Mouse (Mus musculus) forebrain, embryonic 12.5 days (tissue): ENCODE results near the gene Naa80. TPM values are rescaled to one million over a fixed set of nuclear protein-coding genes. Genes with fewer than 3 reads are reported as not detected.
"Not testable (repeated sequence)": the region's sequence is repeated elsewhere in the genome, so short reads cannot be mapped to it uniquely, and the experiment has no call there.

Experiments
- ATAC-seq: fragments of 200-750 bp; cut with Nextera tagmentation; 2 replicates; pipeline ENCODE4 v1.8.0; 2017; ENCODE audit warnings: moderate TSS enrichment; ENCODE audit not compliant: low FRiP score
- H3K27ac ChIP-seq: fragments of 300-500 bp; sonication (generic); 2 replicates; pipeline ENCODE4 v1.5.1; 2016; ENCODE audit warnings: mild to moderate bottlenecking
- H3K27me3 ChIP-seq: fragments of 300-500 bp; sonication (generic); 2 replicates; pipeline ENCODE4 v1.6.1; 2016; ENCODE audit warnings: mild to moderate bottlenecking
- H3K36me3 ChIP-seq: fragments of 300-500 bp; sonication (generic); replicated peaks from 2 replicates; pipeline ENCODE4 v1.6.1; 2016; ENCODE audit warnings: mild to moderate bottlenecking
- H3K4me1 ChIP-seq: fragments of 300-500 bp; sonication (generic); 2 replicates; pipeline ENCODE4 v1.6.1; 2016
- H3K4me2 ChIP-seq: fragments of 300-500 bp; sonication (generic); 2 replicates; pipeline ENCODE4 v1.6.1; 2016; ENCODE audit warnings: mild to moderate bottlenecking, moderate library complexity
- H3K4me3 ChIP-seq: fragments of 300-500 bp; sonication (generic); replicated peaks from 2 replicates; pipeline ENCODE4 v1.5.1; 2016; ENCODE audit warnings: mild to moderate bottlenecking
- H3K9ac ChIP-seq: fragments of 300-500 bp; sonication (generic); 2 replicates; pipeline ENCODE4 v1.6.1; 2016; ENCODE audit warnings: mild to moderate bottlenecking
- H3K9me3 ChIP-seq: fragments of 300-500 bp; sonication (generic); 2 replicates; pipeline ENCODE4 v1.6.1; 2016
- WGBS: fragments of 180-500 bp; shearing (Covaris S2); methylation state at CpG from one replicate; pipeline ENCODE4 v1.1.7; 2016; 5-methylcytosine and 5-hydroxymethylcytosine counted together
- polyA plus RNA-seq: library from polyadenylated mRNA; unstranded; fragments of >200 nt; fragmentation: Nextera tagmentation; extraction: Ambion mirVana; gene quantifications from 2 replicates; pipeline ENCODE4 v1.2.1, GENCODE M21; 2016

Naa80 gene
- polyA plus RNA-seq, 1 experiment from 2014 or later = 14.2 TPM

- Histone ChIP-seq H3K9me3 (no peaks in the 10 kb centered on the region), H3K4me1 (peaks cover 60% of the 10 kb centered on the region), H3K4me2 (peak within 1 kb of the TSS; percentile 88), H3K36me3 (peaks cover 49% of the 10 kb centered on the region), H3K27ac (peak within 1 kb of the TSS; percentile 86), H3K9ac (peak within 1 kb of the TSS; percentile 84), H3K27me3 (no peaks in the 10 kb centered on the region), H3K4me3 (peak within 1 kb of the TSS; percentile 82)
- ATAC-seq = no peak
- 4% methylated on average over 18 of the region's 18 CpGs for WGBS
These were observed 10.9 kb upstream of the Naa80 start, which contains the start of gene Hyal2 for GRCm38 (mm10) chr9:107567702-107568319. Hyal2 (plus strand) TSS chr9:107567945.

- Histone ChIP-seq H3K4me3 (peak overlapping the region; percentile 82), H3K9ac (peak overlapping the region; percentile 84), H3K4me1 (peaks cover 57% of the 10 kb centered on the region), H3K4me2 (peak overlapping the region; percentile 88), H3K36me3 (peaks cover 57% of the 10 kb centered on the region), H3K9me3 (no peaks in the 10 kb centered on the region), H3K27ac (peak overlapping the region; percentile 86), H3K27me3 (no peaks in the 10 kb centered on the region)
- peak; percentile 91 for ATAC-seq
- WGBS = under 1% methylated on average over 41 of the region's 41 CpGs
These were observed 10.1 kb upstream of the Naa80 start for GRCm38 (mm10) chr9:107568331-107569261.

GRCm38 (mm10) chr9:107569270-107569669, 9.4 kb upstream of the Naa80 start:
- H3K4me1 ChIP-seq = peaks cover 50% of the 10 kb centered on the region
- WGBS = 1% methylated on average over 23 of the region's 23 CpGs

DNA sequence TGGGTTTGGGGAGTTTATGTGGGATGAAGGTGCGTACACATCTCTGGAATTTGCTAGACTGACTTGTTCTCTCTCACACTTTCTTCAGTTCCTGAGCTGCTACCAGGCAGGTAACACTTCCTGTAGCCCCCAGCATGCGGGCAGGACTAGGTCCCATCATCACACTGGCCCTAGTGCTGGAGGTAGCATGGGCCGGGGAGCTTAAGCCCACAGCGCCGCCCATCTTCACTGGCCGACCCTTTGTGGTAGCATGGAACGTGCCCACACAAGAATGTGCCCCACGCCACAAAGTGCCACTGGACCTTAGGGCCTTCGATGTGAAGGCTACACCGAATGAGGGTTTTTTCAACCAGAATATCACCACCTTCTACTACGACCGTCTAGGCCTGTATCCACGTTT, 8.7 kb upstream of the Naa80 start:
- no peak for ATAC-seq
- Histone ChIP-seq H3K9ac (peak overlapping the region; percentile 84), H3K4me1 (peaks cover 49% of the 10 kb centered on the region), H3K27me3 (no peaks in the 10 kb centered on the region), H3K36me3 (peaks cover 58% of the 10 kb centered on the region), H3K4me2 (peak overlapping the region; percentile 88), H3K9me3 (no peaks in the 10 kb centered on the region), H3K27ac (peak overlapping the region; percentile 86), H3K4me3 (peak overlapping the region; percentile 82)
- 47% methylated on average over 13 of the region's 13 CpGs for WGBS

More at GRCm38 (mm10) chr9:107569270-107569669, 9.4 kb upstream of the Naa80 start:
- H3K27ac ChIP-seq = peak overlapping the region; percentile 86
- H3K4me2 ChIP-seq = peak overlapping the region; percentile 88
- H3K9me3 ChIP-seq = no peaks in the 10 kb centered on the region
- H3K36me3 ChIP-seq = peaks cover 58% of the 10 kb centered on the region
- H3K27me3 ChIP-seq = no peaks in the 10 kb centered on the region
- ATAC-seq = peak; percentile 44
- H3K9ac ChIP-seq = peak overlapping the region; percentile 84
- H3K4me3 ChIP-seq = peak overlapping the region; percentile 82

DNA sequence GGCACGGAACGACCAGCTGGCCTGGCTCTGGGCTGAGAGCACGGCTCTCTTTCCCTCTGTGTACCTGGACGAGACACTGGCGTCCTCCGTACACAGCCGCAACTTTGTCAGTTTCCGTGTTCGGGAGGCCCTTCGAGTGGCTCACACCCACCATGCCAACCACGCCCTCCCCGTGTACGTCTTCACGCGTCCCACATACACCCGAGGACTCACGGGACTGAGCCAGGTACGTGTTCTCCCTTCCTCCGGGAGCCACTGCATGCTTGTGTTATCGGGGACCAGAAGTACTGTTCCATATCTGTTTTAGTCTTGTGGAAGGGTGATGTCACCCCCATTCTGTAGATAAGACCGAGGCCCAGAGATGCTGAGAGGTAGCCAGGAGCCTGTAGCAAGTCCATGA, 7.8 kb upstream of the Naa80 start:
- WGBS = 93% methylated on average over 21 of the region's 21 CpGs
- Histone ChIP-seq H3K9ac (peak overlapping the region; percentile 84; the same call in 1 of the 2 replicates), H3K36me3 (peaks cover 55% of the 10 kb centered on the region)

GRCm38 (mm10) chr9:107571534-107572326, 7.0 kb upstream of the Naa80 start:
- H3K9ac ChIP-seq = no peak overlapping the region
- no peaks in the 10 kb centered on the region for H3K27me3 ChIP-seq
- H3K9me3 ChIP-seq = no peaks in the 10 kb centered on the region
- 96% methylated on average over 22 of the region's 22 CpGs for WGBS
- no peak overlapping the region for H3K27ac ChIP-seq
- ATAC-seq = no peak
- H3K4me3 ChIP-seq = no peak overlapping the region
- H3K4me2 ChIP-seq = peak overlapping the region; percentile 88
- peaks cover 54% of the 10 kb centered on the region for H3K4me1 ChIP-seq
- H3K36me3 ChIP-seq = peaks cover 48% of the 10 kb centered on the region

More for the DNA sequence above, 7.8 kb upstream of the Naa80 start:
- ATAC-seq = no peak
- Histone ChIP-seq H3K4me1 (peaks cover 48% of the 10 kb centered on the region), H3K9me3 (no peaks in the 10 kb centered on the region), H3K4me3 (peak overlapping the region; percentile 82), H3K27me3 (no peaks in the 10 kb centered on the region), H3K4me2 (peak overlapping the region; percentile 88), H3K27ac (no peak overlapping the region)

DNA sequence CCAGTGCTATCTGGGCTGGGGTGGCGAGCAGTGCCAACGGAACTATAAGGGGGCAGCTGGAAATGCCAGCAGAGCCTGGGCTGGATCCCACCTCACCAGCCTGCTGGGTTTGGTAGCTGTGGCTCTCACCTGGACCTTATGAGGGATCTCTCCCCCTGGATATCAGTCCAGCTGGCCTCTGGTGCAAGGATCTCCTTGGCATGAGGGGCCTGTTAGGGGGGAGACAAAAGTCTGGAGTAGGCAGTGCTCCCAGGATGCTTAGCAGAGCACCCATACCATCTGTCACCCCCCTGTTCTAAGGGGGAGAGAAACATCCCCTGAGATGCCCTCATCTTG, 6.4 kb upstream of the Naa80 start:
- Histone ChIP-seq H3K36me3 (peaks cover 48% of the 10 kb centered on the region), H3K4me2 (no peak overlapping the region), H3K27ac (no peak overlapping the region), H3K4me3 (no peak overlapping the region), H3K9ac (no peak overlapping the region), H3K4me1 (peaks cover 54% of the 10 kb centered on the region), H3K27me3 (no peaks in the 10 kb centered on the region), H3K9me3 (no peaks in the 10 kb centered on the region)
- WGBS = 90% methylated on average over 2 of the region's 2 CpGs
- ATAC-seq = no peak

- not testable (repeated sequence) for H3K9ac ChIP-seq, H3K27me3 ChIP-seq, H3K27ac ChIP-seq, H3K9me3 ChIP-seq, ATAC-seq, H3K4me2 ChIP-seq, H3K4me3 ChIP-seq
- 82% methylated on average over 6 of the region's 6 CpGs for WGBS
- peaks cover 47% of the 10 kb centered on the region for H3K4me1 ChIP-seq
- peaks cover 48% of the 10 kb centered on the region for H3K36me3 ChIP-seq
These were observed 4.9 kb upstream of the Naa80 start for GRCm38 (mm10) chr9:107573774-107574173.

- H3K9ac ChIP-seq = no peak overlapping the region
- WGBS = 91% methylated on average over 14 of the region's 14 CpGs
- ATAC-seq = no peak
- H3K36me3 ChIP-seq = peaks cover 43% of the 10 kb centered on the region
- peak overlapping the region; percentile 57; the same call in 1 of the 2 replicates for H3K27ac ChIP-seq
- no peak overlapping the region for H3K4me3 ChIP-seq
- H3K4me1 ChIP-seq = peaks cover 50% of the 10 kb centered on the region
- H3K27me3 ChIP-seq = no peaks in the 10 kb centered on the region
- H3K4me2 ChIP-seq = no peak overlapping the region
- no peaks in the 10 kb centered on the region for H3K9me3 ChIP-seq
These were observed 2.9 kb upstream of the Naa80 start for GRCm38 (mm10) chr9:107575579-107576356.

- Histone ChIP-seq H3K9ac (peak within 1 kb of the TSS; percentile 41; the same call in 1 of the 2 replicates), H3K27ac (peak within 1 kb of the TSS; percentile 57), H3K4me3 (peak within 1 kb of the TSS; percentile 28), H3K36me3 (peaks cover 36% of the 10 kb centered on the region), H3K4me2 (peak within 1 kb of the TSS; percentile 46), H3K27me3 (no peaks in the 10 kb centered on the region), H3K4me1 (peaks cover 48% of the 10 kb centered on the region), H3K9me3 (no peaks in the 10 kb centered on the region)
- peak; percentile 77 for ATAC-seq
- 28% methylated on average over 16 of the region's 16 CpGs for WGBS
These were observed 2.2 kb upstream of the Naa80 start, which contains the start of gene Hyal1 for GRCm38 (mm10) chr9:107576357-107577107. Hyal1 (plus strand) TSS chr9:107576927.

DNA sequence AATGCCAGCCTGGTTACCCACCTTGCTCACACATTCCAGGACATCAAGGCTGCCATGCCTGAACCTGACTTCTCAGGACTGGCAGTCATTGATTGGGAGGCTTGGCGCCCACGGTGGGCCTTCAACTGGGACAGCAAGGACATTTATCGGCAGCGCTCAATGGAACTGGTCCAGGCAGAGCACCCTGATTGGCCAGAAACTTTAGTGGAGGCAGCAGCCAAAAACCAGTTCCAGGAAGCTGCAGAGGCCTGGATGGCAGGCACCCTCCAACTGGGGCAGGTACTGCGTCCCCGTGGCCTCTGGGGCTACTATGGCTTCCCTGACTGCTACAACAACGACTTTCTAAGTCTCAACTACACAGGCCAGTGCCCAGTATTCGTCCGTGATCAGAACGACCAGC, 816 bp upstream of the Naa80 start:
- H3K4me1 ChIP-seq = peaks cover 49% of the 10 kb centered on the region
- H3K27ac ChIP-seq = no peak overlapping the region
- no peak overlapping the region for H3K9ac ChIP-seq
- no peak overlapping the region for H3K4me3 ChIP-seq
- H3K27me3 ChIP-seq = no peaks in the 10 kb centered on the region
- ATAC-seq = no peak
- 92% methylated on average over 10 of the region's 10 CpGs for WGBS
- no peaks in the 10 kb centered on the region for H3K9me3 ChIP-seq
- H3K4me2 ChIP-seq = no peak overlapping the region
- H3K36me3 ChIP-seq = peaks cover 22% of the 10 kb centered on the region
